Mouse (Mus musculus): ENCODE measurements around the gene Tsacc. TPM values are rescaled to one million over a fixed set of nuclear protein-coding genes. Genes with fewer than 3 reads are reported as not detected.

Tsacc gene
- polyA plus RNA-seq, 1 experiment = 20.4 TPM

GRCm38 (mm10) chr3:88237161-88237555 lies 59.6 kb downstream of the Tsacc start:
- H3K4me3 ChIP-seq (ENCODE audit: insufficient read depth, low read depth, low read length) = no peak overlapping the region
- H3K27ac ChIP-seq (replicated peaks; ENCODE audit: low read depth, low read length) = no peak overlapping the region
- no peaks in the 10 kb centered on the region for H3K4me1 ChIP-seq (ENCODE audit: control insufficient read depth, insufficient read depth, insufficient read length, low read length)

GRCm38 (mm10) chr3:88235616-88236015 lies 61.2 kb downstream of the Tsacc start:
- H3K27ac ChIP-seq (replicated peaks; ENCODE audit: low read depth, low read length) = no peak overlapping the region
- no peak overlapping the region for H3K4me3 ChIP-seq (ENCODE audit: insufficient read depth, low read depth, low read length)
- no peaks in the 10 kb centered on the region for H3K4me1 ChIP-seq (ENCODE audit: control insufficient read depth, insufficient read depth, insufficient read length, low read length)

DNA sequence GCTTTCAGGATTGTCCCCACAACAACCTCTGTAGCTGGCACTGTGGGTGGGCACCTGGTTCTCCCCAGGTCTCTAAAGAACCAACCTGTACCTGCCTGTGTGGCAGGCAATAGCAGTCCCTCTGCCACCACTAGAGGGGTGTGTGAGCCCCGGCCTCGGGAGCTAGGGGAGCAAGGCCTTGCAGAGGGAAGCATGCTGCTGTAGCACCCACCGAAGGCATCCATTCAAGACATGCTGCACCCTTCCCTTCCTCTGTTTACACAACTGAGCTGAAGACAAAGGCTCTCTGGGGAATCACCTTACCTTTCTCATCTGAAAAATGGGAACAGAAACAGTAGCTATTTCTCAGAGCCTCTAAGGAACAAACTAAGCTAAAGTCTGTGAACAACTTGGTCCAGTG lies 61.6 kb downstream of the Tsacc start:
- no peak overlapping the region for H3K27ac ChIP-seq (replicated peaks; ENCODE audit: low read depth, low read length)
- no peak overlapping the region for H3K4me3 ChIP-seq (ENCODE audit: insufficient read depth, low read depth, low read length)
- H3K4me1 ChIP-seq (ENCODE audit: control insufficient read depth, insufficient read depth, insufficient read length, low read length) = no peaks in the 10 kb centered on the region

DNA sequence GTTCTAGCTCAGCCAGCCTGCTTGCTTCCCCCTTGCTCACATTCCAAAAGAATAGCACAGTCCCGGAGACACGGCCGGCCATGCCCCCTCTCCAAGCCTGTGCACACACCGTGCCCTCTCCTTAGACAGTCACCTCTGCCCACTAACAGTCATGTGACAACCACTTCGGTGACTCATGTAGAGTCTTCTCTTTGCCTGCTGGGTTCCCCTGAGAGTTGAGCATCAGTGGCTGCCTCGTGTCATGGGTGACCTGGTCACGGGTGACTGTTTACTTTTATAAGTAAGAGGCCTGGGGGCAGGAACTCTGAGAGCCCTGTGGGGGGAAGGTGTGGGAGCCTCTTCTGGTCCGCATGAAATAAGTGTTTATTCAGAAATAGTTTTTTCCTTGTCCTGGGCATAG lies 62.8 kb downstream of the Tsacc start:
- Histone ChIP-seq H3K4me3 (ENCODE audit: insufficient read depth, low read depth, low read length) (no peak overlapping the region), H3K27ac (replicated peaks; ENCODE audit: low read depth, low read length) (no peak overlapping the region), H3K4me1 (ENCODE audit: control insufficient read depth, insufficient read depth, insufficient read length, low read length) (no peaks in the 10 kb centered on the region)

DNA sequence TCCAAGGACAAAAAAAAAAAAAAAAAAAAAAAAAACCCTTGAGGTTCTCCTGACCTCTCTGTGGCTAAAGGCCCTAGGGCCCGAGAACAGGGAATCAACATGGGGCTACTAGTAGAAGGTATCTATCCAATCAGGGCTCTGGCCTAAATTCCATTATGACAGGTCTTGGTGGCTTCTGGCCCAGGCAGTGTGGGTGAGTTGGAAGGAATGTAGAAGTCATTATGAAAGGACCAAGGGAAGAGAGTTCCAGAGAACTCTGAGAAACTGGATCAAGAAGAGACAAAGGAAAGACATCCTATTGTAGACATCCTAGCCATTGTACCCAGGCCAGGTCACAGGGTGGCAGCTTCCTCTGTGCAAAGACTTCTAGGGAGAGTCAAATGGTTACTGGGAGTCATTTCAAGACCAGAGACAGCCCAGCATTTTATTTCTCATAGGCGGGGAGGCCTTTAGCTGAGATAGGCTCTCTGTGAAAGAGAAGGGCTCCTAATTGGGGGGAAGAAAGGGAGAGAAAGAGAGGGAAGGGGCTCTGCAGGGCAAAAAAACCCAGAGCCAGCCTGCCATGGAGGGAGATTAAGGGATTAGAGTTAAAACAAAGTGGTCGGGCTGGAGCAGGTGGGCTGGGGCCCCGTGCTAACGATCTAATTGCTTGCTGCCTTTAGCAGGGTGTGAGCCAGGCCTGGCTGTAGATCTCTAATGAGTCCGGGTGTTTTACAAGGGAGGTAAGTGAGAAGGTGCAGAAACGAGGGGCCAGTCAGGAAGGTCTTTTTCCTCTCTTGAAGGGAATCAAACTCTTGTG lies 63.7 kb downstream of the Tsacc start:
- H3K4me3 ChIP-seq (ENCODE audit: insufficient read depth, low read depth, low read length) = no peak overlapping the region
- H3K27ac ChIP-seq (replicated peaks; ENCODE audit: low read depth, low read length) = no peak overlapping the region
- H3K4me1 ChIP-seq (ENCODE audit: control insufficient read depth, insufficient read depth, insufficient read length, low read length) = no peaks in the 10 kb centered on the region

Other genes with a start within 250 kb of the Tsacc start
- 152 and 153 TPM in 2 replicates for gene Naxe, start 238.5 kb downstream of the Tsacc start, polyA plus RNA-seq (2012; ENCODE audit: insufficient read depth, insufficient read length, missing spikeins)
- gene Ttc24, start 218.7 kb downstream of the Tsacc start, polyA plus RNA-seq (2012; ENCODE audit: insufficient read depth, insufficient read length, missing spikeins) = not detected in 2 replicates
- 1.1 TPM in 1 of 2 replicates, not detected in the other for gene Iqgap3, start 215.0 kb downstream of the Tsacc start, polyA plus RNA-seq (2012; ENCODE audit: insufficient read depth, insufficient read length, missing spikeins)
- 34.8 and 50.0 TPM in 2 replicates for gene Mef2d, start 154.6 kb downstream of the Tsacc start, polyA plus RNA-seq (2012; ENCODE audit: insufficient read depth, insufficient read length, missing spikeins)
- gene Rhbg, start 42.3 kb downstream of the Tsacc start, polyA plus RNA-seq (2012; ENCODE audit: insufficient read depth, insufficient read length, missing spikeins) = not detected in 2 replicates
- gene Gm38392, start 9.8 kb downstream of the Tsacc start, polyA plus RNA-seq (2012; ENCODE audit: insufficient read depth, insufficient read length, missing spikeins) = not detected in 2 replicates
- 120 and 173 TPM in 2 replicates for gene Cct3, start 117 bp upstream of the Tsacc start, polyA plus RNA-seq (2012; ENCODE audit: insufficient read depth, insufficient read length, missing spikeins)
- gene Glmp, start 28.0 kb upstream of the Tsacc start, polyA plus RNA-seq (2012; ENCODE audit: insufficient read depth, insufficient read length, missing spikeins) = 96.8 and 101 TPM in 2 replicates
- gene Tmem79, start 39.1 kb upstream of the Tsacc start, polyA plus RNA-seq (2012; ENCODE audit: insufficient read depth, insufficient read length, missing spikeins) = 89.9 and 111 TPM in 2 replicates
- gene Smg5, start 39.3 kb upstream of the Tsacc start, polyA plus RNA-seq (2012; ENCODE audit: insufficient read depth, insufficient read length, missing spikeins) = 14.2 and 24.1 TPM in 2 replicates
- 2.1 TPM in 2 replicates for gene Paqr6, start 67.6 kb upstream of the Tsacc start, polyA plus RNA-seq (2012; ENCODE audit: insufficient read depth, insufficient read length, missing spikeins)
- gene Bglap3, start 75.7 kb upstream of the Tsacc start, polyA plus RNA-seq (2012; ENCODE audit: insufficient read depth, insufficient read length, missing spikeins) = not detected in 2 replicates
- not detected in 2 replicates for gene Bglap2, start 81.7 kb upstream of the Tsacc start, polyA plus RNA-seq (2012; ENCODE audit: insufficient read depth, insufficient read length, missing spikeins)
- gene Bglap, start 87.5 kb upstream of the Tsacc start, polyA plus RNA-seq (2012; ENCODE audit: insufficient read depth, insufficient read length, missing spikeins) = not detected in 2 replicates
- gene Pmf1, start 113.3 kb upstream of the Tsacc start, polyA plus RNA-seq (2012; ENCODE audit: insufficient read depth, insufficient read length, missing spikeins) = 25.1 and 30.8 TPM in 2 replicates
- 71.0 and 78.1 TPM in 2 replicates for gene Slc25a44, start 128.1 kb upstream of the Tsacc start, polyA plus RNA-seq (2012; ENCODE audit: insufficient read depth, insufficient read length, missing spikeins)
- gene Sema4a, start 164.2 kb upstream of the Tsacc start, polyA plus RNA-seq (2012; ENCODE audit: insufficient read depth, insufficient read length, missing spikeins) = 25.7 and 30.2 TPM in 2 replicates
- gene Lmna, start 213.0 kb upstream of the Tsacc start, polyA plus RNA-seq (2012; ENCODE audit: insufficient read depth, insufficient read length, missing spikeins) = 33.8 and 35.7 TPM in 2 replicates
- 0.16 and 0.21 TPM in 2 replicates for gene Mex3a, start 235.4 kb upstream of the Tsacc start, polyA plus RNA-seq (2012; ENCODE audit: insufficient read depth, insufficient read length, missing spikeins)

All from brown adipose tissue, adult 24 weeks (tissue).